Mouse (Mus musculus) testis, postnatal 14 days (tissue): ENCODE results near the gene Best2.

Source experiments
- DNase-seq: peaks from one replicate; pipeline ENCODE4 v3.0.0; 2021; ENCODE audit warnings: low spot score

Best2 gene

GRCm38 (mm10) chr8:84966603-84967002, 47.7 kb downstream of the Best2 start:
- DNase-seq, result peak; percentile 53

GRCm38 (mm10) chr8:84965731-84966291, 48.5 kb downstream of the Best2 start:
- peak; percentile 92 for DNase-seq

GRCm38 (mm10) chr8:84963952-84964351, 50.4 kb downstream of the Best2 start:
- DNase-seq, result no peak

GRCm38 (mm10) chr8:84959811-84960210, 54.5 kb downstream of the Best2 start:
- peak; percentile 73 for DNase-seq
